Mouse (Mus musculus) frontal cortex, postnatal 10 days (tissue): ENCODE measurements around the gene Megf11.

Experiments
- DNase-seq, 2 experiments: peaks; one replicate each; pipeline ENCODE4 v3.0.0; 2022; ENCODE audit warnings: low spot score in 2 of 2, mixed read lengths in 1 of 2

The Megf11 gene

GRCm38 (mm10) chr9:64385511-64386465, at the start of gene Megf11:
Gene Megf11, plus strand, starts transcription at chr9:64385626.
- DNase-seq = peak in 1 of 2 experiments; percentile 38

- DNase-seq = no peak
These were observed 49.6 kb upstream of the Megf11 start for GRCm38 (mm10) chr9:64335825-64336224.

- no peak for DNase-seq
These were observed 46.1 kb upstream of the Megf11 start for GRCm38 (mm10) chr9:64339361-64339760.

GRCm38 (mm10) chr9:64340351-64341253, 44.8 kb upstream of the Megf11 start:
- peak; percentile 28 to 70 for DNase-seq

GRCm38 (mm10) chr9:64341254-64341566, 44.2 kb upstream of the Megf11 start, which contains the start of gene Dis3l:
Gene Dis3l, minus strand, starts transcription at chr9:64341288.
- peak in 1 of 2 experiments; percentile 30 for DNase-seq

GRCm38 (mm10) chr9:64341671-64342070, 43.8 kb upstream of the Megf11 start:
- no peak for DNase-seq

DNA sequence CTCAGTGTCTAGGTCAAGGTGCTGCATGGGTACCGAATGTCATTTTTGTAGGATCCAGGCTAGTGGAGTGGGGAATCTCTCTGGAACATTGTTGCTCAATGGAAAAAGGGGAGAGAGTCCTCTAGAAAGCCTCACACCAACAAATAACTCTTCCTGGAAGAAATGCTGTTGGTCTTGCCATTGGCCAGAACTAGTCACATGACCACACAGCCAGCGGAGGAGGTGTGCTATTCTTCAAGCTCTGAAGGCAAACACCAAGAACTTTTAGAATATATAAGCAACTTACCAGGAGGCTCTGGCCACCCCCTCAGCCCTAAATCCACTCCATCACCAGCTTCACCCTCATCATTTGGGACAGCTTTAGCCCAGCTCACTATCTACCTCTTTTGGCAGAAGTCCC, 41.8 kb upstream of the Megf11 start:
- DNase-seq = no peak

DNA sequence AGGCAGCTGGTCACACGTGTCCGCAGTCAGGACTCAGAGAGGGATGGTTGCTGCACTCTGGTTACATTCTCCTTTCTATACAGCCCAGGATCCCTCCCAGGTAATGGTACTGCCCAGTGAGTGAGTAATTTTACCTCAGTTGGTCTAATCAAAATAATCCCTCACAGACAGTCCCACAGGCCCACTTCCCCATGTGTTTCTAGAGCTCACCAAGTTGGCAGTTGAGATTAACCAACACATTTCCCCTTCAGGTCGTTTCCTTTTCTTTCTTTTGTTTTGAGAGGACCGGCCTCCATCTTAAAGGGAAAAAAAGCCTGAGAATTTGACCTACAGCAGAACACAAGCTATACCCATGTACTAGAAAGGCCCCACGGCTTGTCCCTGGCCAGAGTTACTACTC, 39.5 kb upstream of the Megf11 start:
- DNase-seq = no peak

DNA sequence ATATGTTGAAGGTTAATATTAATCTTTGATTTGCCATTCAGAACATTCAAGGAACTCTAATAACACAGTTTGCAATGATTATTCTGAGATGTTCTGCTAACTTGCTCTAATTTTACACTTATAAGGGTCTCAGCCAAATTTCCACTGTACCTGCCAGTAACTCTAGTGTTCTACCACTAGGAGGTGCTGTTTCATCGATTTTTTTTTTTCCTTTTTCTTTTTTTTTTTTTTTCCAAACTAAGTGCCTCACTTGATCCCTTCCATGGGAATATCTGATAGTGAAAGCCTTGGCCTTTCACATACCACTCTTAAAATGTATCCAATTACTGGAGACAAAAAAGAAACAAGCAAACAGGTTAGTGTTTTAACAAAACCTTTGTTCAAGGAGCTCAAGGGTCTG, 38.0 kb upstream of the Megf11 start:
- DNase-seq = no peak

- no peak for DNase-seq
These were observed 35.9 kb upstream of the Megf11 start for GRCm38 (mm10) chr9:64349490-64349889.

DNA sequence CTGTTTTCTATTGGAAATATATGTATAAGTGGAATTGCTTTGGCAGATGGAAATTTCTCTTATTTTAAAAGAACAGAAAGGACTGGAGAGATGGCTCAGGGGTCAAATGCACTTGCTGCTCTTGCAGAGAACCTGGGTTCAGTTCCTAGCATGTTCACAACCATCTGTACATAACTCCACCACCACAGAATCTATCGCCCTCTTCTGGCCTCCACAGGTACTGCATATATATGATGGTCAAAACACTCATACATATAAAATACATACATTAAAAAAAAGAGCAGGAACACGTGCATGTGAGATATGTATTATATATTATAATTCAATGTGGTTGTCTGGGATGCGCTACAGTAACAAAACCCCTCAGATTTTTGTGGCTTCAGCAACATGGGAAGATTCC, 34.2 kb upstream of the Megf11 start:
- no peak for DNase-seq

DNA sequence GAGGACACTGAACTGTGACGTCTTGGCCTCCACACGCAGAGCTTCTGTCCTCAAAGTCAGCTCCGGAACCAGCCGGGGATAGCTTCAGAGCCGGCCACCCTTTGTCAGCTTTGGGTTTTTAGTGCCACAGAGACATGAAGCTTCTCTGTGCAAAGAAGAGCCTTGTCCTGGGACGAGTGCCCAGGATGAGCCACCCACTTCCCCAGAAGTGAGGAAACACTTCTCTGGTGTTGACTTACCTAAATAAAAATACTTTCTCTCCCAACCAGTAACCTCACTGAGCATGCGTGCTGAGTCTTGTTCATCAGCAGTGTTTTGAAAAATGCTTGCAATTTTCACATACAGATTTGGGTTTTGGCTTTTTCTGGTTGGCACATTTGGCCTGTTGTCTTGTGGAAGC, 29.8 kb upstream of the Megf11 start:
- no peak for DNase-seq

DNA sequence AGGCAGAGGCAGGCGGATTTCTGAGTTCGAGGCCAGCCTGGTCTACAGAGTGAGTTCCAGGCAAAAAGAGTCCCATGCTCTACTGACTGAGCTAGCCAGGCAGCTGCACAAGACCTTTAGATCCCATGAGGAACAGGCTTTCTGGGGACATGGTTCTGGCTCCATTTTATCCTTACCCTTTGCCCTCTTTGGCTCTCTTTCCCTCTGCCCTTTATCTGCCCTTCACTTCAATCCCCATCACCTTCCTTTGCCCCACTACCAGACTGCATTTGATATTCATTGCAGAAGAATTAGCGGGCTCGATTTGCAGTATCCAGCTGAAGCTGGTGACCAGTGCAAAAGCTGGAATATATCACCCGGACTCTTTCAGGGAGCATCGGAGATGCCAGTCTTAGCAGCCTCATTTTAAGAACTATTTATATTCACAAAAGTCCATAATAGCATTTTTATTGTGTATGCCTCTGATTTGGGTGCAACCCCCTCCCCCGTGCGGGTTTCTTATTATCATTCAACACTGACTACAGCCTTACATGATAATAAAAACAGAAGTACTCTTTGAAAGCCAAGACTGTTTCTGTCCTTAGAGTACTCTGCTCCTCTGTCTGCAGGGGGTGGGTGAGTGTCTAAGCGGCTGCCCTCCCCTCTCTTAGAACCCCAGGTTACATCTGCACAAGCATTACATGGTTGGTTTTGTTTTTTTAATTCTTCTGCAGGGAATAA, 24.0 kb upstream of the Megf11 start:
- DNase-seq = no peak

DNA sequence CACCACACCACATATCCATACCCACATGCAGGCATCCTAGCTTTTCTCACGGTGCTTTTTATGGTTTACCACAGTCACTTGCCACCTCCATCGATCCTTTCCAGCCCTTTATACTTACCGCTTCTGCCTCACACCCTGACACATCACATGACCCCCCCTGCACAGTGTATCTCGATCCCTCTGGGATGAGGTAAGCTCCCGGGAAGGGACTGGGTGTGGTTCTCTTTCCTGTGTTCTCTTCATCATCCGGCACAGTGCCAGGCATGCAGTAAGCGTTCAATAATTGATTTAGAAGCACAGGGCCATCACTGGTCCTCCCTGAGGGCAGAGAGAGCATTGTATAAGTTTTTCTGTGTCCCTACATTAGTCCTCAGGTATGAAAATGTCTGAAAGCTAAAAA, 15.6 kb upstream of the Megf11 start:
- DNase-seq = no peak

GRCm38 (mm10) chr9:64371305-64371819, 14.1 kb upstream of the Megf11 start:
- no peak for DNase-seq

DNA sequence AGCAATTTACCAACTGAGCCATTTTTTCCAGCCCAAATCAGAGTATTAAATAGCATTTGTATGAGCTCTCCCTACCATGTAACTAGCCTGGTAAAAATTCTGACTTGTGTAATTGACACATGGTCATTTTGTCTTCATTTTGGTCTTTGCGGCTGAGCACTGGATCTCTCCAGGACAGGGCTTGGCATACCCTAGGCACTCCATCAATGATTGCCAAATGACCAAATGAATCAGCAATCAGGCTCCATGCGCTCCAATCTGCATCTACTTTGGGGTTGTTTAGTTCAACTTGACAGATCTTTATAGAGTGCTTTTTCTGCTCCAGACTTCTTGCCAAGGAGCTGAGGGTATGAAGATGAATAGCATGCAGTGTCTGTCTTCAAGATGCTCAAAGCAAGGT, 9.0 kb upstream of the Megf11 start:
- no peak for DNase-seq

DNA sequence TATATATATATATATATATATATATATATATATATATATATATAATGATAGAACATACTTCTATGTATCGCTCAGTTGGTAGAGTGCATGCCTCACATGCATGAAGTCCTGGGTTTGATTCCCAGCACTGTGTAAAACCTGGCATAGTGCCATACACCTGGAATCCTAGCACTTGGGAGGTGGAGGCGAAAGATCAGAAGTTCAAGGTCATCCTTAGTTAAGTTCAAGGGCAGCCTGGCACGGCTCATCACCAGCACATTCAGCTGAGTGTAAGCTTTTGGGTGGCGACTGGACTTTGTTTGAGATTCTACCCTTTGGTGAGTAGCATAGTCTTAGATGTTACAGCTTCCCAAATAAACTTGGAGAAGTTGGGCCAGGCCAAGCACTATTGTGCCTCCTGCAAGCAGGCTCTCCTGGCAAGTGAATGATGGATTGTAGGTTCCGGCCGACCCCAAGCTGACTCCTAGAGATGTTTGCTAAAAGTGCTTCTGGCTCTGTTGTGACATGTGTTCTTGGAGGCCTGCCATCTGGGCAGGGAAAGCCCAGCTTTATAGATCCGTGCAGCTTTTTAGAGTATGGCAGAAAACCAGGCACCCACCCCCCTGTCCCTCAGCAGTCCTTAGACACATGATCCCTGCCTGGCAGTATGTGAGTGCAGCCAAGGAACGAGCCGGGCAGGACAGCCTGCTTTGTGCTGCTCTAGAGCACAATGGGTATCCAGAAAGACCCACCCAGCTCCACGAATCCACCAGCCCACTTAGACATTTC, 2.2 kb upstream of the Megf11 start:
- DNase-seq = no peak

DNA sequence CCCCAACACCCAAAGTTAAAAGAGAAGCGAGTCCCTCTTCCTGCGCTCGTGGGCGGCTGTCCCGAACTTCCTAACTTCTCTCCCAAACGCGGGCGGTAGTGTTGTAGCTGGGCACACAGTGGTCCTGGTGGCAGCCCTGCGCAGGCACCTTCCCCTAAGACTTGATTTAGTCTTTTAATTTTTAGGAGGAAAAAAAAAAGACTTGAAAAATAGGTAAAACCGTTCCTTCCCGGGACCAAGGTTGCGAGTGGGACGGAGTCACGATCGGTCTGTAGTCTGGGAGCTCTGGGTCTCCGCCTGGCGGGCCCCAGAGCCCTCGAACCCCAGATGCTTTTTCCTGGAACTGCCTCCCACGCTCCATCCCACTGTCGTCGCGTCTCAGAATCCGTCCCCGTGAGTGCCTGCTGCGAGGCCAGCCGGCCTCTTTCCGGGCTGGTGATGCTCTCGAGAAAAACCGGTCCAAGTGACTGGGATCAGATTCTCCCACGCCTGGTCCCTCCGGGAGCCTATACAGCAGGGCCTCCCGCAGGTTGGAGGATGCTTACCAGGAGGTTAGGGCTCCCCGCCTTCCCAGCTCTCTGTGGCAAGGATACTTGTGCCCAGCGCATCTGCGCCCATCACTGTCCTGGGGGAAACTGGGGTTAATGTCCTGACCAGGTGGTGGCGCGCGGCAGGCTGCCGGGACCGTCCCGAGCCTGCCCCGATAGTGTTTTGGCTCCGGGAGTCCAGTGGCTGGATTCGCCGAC, 1.2 kb downstream of the Megf11 start:
- DNase-seq = no peak

DNA sequence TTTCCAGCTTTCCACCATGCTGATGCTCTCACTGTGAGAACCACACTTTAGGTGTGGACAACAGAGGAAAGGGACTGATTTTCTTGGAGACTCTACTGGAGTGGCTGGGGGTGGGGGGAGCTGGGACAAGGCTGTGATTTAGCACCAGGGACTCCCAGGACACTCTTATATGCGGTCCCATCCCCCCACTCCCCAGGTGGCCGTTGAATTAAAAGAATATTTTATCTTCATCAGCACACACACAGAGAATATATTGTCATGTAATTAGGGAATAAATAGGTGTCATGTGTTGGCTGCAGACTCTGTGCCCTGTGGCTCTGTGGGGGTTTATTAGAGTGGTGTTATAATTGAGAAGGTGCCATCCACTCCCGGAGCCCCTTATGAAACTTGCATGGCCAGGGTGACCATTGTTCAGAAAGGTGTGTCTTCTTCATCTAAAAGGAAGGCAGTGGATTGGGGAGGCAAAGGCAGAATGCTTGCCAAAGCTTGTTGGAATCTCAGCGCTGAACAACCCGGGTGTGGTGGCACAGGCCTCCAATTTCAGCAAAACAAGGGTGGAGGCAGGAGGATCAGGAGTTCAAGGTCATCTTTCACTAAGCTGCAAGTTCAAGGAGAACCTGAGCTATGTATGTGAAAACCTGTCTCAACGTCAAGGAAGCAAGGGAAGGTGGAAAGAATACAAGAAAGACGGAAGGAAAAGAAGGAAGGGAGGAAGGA, 4.3 kb downstream of the Megf11 start:
- no peak for DNase-seq
